Mouse (Mus musculus) kidney, adult 2 months (tissue): ENCODE results near the gene Bloc1s4. TPM values are rescaled to one million over a fixed set of nuclear protein-coding genes. Genes with fewer than 3 reads are reported as not detected.
A peak's percentile ranks its signal among the peaks of the same experiment; 100 is the strongest.

Experiments used
- DNase-seq: peaks from one replicate; pipeline ENCODE4 v3.0.0; 2021
- H3K27ac ChIP-seq: fragments of 200-500 bp; 2 replicates; pipeline ENCODE4 v1.5.1; 2012; ENCODE audit warnings: low read depth, low read length, control low read depth, inconsistent platforms; ENCODE audit not compliant: insufficient read depth
- H3K27me3 ChIP-seq: fragments of 200-500 bp; replicated peaks from 2 replicates; pipeline ENCODE4 v1.6.1; 2012; ENCODE audit warnings: mild to moderate bottlenecking, moderate library complexity, low read length, inconsistent platforms; ENCODE audit not compliant: control insufficient read depth, insufficient read depth
- H3K36me3 ChIP-seq: fragments of 200-500 bp; 2 replicates; pipeline ENCODE4 v1.6.1; 2012; ENCODE audit warnings: mild to moderate bottlenecking, moderate library complexity, low read length, inconsistent platforms; ENCODE audit not compliant: control insufficient read depth, insufficient read depth
- H3K4me1 ChIP-seq: fragments of 200-500 bp; 2 replicates; pipeline ENCODE4 v1.6.1; 2011; ENCODE audit warnings: low read length; ENCODE audit not compliant: control insufficient read depth, insufficient read depth
- H3K4me3 ChIP-seq: fragments of 200-500 bp; 2 replicates; pipeline ENCODE4 v1.5.1; 2011; ENCODE audit warnings: mild to moderate bottlenecking, low read depth, low read length, control low read depth; ENCODE audit not compliant: insufficient read depth
- CTCF ChIP-seq: fragments of 200-500 bp; conservative IDR thresholded peaks from 2 replicates; pipeline ENCODE4 v1.5.1; 2011; ENCODE audit warnings: low read depth, mild to moderate bottlenecking, control low read depth, low read length, moderate library complexity, mixed read lengths; ENCODE audit not compliant: insufficient read depth, insufficient read length
- POLR2A ChIP-seq: fragments of 200-500 bp; IDR thresholded peaks from one replicate; pipeline ENCODE4 v1.6.1; 2011; ENCODE audit warnings: low read depth, low read length, control low read depth
- WGBS: fragments of 180-500 bp; shearing (Covaris S2); methylation state at CpG from one replicate; pipeline ENCODE4 v1.1.7; 2018; 5-methylcytosine and 5-hydroxymethylcytosine counted together
- polyA plus RNA-seq: library from polyadenylated mRNA; depleted of rRNA; stranded (reverse); fragments of >200 nt; gene quantifications from 2 replicates; pipeline ENCODE4 v1.2.3, GENCODE M21; 2012

The Bloc1s4 gene
- polyA plus RNA-seq, 1 experiment: 15.8 TPM

DNA sequence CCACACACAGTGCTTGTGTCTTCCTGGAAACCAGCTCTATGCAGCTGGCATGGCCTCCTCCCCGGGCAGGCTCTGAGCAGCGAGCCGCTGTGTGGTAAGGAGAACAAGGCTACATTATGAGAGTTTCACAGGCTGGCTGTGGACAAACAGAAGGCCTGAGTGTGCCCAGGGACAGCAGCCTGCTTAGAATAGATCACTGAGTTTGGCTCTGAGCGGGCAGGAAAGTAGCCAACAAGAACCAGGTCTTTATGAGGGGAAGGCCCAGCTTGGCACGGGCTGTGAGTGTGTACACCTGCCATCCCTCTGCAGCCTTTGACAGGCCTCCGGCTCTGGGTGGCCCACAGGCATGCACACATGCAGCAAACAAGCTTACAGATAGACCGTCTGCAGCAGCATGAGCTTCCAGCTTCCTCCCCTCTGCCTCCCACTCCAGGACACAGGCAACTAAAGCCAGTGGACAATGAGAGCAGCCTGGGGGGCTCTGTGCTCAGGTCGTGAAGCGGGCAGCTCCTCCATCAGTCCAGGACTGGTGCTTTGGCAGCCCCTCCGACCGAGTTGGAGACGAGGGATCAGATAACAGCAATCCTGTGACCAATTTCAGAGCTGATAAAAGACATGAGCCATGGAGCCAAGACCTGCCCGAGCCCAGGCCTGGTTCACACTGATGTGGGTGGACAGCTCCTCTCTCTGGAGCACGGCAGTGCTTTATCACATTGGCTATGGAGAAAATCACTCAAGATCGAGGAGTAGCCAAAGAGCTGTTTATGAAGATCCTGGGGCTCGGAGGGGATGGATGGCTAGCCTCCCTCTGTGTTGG, 9.4 kb downstream of the Bloc1s4 start:
- TF ChIP-seq POLR2A (no peak), CTCF (no peak; the same call in 1 of the 2 replicates)
- Histone ChIP-seq H3K27me3 (no peaks in the 10 kb centered on the region), H3K36me3 (no peaks in the 10 kb centered on the region), H3K4me1 (peaks cover 4% of the 10 kb centered on the region; the same call in 1 of the 2 replicates), H3K4me3 (no peak overlapping the region), H3K27ac (no peak overlapping the region)
- peak; percentile 25 for DNase-seq
- WGBS: 68% methylated on average over 16 of the region's 16 CpGs

DNA sequence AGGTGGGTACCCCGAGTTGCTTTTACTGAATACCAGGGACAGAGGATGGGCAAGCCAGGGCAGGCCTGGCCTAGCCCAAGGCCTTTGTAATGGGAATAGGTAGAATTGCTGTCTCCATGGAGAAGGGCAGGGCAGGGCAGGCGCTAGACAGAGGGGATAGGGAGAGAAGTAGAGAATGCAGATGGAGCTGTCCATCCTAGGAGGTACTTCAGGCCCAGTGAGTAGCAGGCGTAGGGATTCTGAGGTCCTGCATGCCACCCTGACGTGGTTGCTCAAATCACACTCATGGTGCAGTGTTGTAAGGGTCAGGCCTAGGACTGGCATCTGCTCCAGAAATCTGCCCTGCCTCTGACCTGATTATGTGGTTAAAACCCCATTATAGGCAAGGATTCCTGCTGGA, 10.7 kb downstream of the Bloc1s4 start:
- Histone ChIP-seq H3K27me3 (no peaks in the 10 kb centered on the region), H3K36me3 (no peaks in the 10 kb centered on the region), H3K4me1 (peaks cover 4% of the 10 kb centered on the region; the same call in 1 of the 2 replicates), H3K27ac (no peak overlapping the region), H3K4me3 (no peak overlapping the region)
- DNase-seq: no peak
- no peak for TF ChIP-seq POLR2A
- TF ChIP-seq CTCF: no peak
- WGBS: 79% methylated on average over 4 of the region's 4 CpGs

DNA sequence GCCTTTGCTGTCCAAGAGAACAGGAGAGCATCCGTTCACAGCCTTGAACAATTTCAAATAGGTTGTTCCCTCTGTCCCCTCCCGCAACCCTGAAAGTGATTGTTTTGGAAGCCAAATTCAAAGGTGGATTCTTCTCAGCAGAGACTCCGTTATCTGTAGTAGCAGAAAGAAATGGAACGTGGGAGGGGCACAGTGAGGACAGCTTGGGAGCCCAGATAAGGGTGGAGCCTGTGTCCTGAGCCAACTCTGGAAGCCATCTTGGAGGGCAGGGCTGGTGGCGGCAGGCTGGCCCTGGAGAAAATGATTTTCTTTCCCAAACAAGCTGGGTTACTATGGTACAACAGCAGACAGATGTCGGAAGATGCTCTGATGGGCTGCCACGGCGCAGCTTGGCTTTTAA, 12.4 kb downstream of the Bloc1s4 start:
- DNase-seq: no peak
- WGBS: 80% methylated on average over 8 of the region's 8 CpGs
- no peaks in the 10 kb centered on the region for H3K27me3 ChIP-seq
- H3K27ac ChIP-seq: no peak overlapping the region
- H3K36me3 ChIP-seq: no peaks in the 10 kb centered on the region
- no peaks in the 10 kb centered on the region for H3K4me1 ChIP-seq
- H3K4me3 ChIP-seq: no peak overlapping the region
- TF ChIP-seq CTCF (no peak), POLR2A (no peak)

DNA sequence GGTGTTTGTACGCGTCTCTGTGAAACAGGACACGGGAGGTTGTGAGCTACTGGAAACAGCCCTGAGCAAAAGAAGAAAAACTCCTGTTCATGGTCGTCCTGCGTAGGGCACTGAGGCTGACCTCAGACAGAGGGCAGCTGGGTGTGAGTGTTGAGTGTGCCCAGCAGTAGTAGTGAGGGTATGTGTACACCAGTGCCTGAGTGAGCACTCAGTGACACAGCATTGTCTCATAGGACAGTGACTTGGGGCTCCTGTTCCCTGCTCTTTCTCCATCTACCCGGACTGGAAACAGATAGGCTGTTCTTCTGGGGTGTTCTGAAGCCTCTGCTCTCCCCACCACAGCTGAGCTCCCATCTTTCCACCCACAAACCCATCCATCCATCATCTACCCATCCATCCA, 13.3 kb downstream of the Bloc1s4 start:
- Histone ChIP-seq H3K27me3 (no peaks in the 10 kb centered on the region), H3K36me3 (no peaks in the 10 kb centered on the region), H3K4me1 (no peaks in the 10 kb centered on the region), H3K27ac (no peak overlapping the region), H3K4me3 (no peak overlapping the region)
- WGBS: 58% methylated on average over 6 of the region's 6 CpGs
- DNase-seq: no peak
- TF ChIP-seq CTCF (no peak), POLR2A (no peak)

DNA sequence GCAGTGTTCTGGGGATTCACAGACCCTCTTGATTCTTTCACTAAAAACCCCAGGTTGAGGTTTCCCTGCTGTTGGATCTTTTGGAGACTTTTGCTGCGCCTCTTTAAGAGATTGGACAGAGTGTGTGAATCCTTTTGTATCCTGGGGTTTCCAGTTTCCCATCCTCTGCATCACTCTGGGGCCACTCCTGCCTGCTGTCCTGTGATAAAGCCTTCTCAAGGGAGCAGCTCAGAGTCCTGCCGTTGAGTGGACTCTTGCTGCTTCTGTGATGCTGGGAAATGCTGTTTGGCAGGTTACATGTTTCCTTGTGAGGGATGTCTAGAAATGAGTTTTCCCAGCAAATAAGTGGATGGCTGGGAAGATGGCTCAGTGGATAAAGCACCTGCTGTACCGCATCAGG, 15.0 kb downstream of the Bloc1s4 start:
- H3K4me3 ChIP-seq: no peak overlapping the region
- no peaks in the 10 kb centered on the region for H3K36me3 ChIP-seq

DNA sequence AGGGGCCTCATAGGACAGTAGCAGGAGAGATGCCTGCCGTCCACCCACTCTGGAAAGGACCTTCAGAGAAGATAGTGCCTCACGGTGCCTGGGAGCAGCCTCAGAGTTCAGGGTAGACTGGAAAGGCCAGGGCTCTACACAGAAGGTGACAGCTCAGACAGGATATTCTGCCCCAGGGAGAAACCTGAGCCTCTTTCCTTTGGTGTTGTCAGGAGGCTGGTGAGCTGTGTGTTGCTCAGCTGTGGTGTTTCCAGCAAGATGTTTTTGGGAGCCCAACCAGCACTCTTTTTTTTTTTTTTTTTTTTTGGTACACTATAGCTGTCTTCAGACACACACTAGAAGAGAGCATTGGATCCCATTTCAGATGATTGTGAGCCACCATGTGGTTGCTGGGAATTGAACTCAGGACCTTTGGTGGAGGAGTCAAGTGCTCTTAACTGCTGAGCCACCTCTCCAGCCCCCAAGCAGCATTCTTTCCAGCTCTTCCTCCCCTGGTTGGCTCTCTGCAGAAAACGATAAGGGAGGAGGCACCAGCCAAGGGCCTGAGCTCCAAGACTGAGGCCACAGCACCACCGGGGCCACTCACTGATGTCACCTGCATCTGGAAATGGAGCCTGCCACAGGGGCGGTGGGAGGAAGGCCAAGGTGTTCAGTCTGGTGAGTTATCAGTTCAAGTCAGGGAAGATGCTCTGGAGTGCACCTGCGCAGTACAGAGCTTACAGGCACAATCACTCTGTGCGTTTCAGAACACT, 16.4 kb downstream of the Bloc1s4 start:
- no peak for TF ChIP-seq CTCF
- TF ChIP-seq POLR2A: no peak
- no peak overlapping the region for H3K27ac ChIP-seq
- WGBS: 77% methylated on average over 7 of the region's 7 CpGs
- no peaks in the 10 kb centered on the region for H3K36me3 ChIP-seq
- no peak for DNase-seq
- no peak overlapping the region for H3K4me3 ChIP-seq
- H3K27me3 ChIP-seq: no peaks in the 10 kb centered on the region
- H3K4me1 ChIP-seq: peaks cover 7% of the 10 kb centered on the region

More for the DNA sequence above, 15.0 kb downstream of the Bloc1s4 start:
- H3K27ac ChIP-seq: no peak overlapping the region
- no peak for DNase-seq
- TF ChIP-seq POLR2A: no peak
- TF ChIP-seq CTCF: no peak
- H3K27me3 ChIP-seq: no peaks in the 10 kb centered on the region
- peaks cover 3% of the 10 kb centered on the region; the same call in 1 of the 2 replicates for H3K4me1 ChIP-seq
- 72% methylated on average over 3 of the region's 3 CpGs for WGBS

DNA sequence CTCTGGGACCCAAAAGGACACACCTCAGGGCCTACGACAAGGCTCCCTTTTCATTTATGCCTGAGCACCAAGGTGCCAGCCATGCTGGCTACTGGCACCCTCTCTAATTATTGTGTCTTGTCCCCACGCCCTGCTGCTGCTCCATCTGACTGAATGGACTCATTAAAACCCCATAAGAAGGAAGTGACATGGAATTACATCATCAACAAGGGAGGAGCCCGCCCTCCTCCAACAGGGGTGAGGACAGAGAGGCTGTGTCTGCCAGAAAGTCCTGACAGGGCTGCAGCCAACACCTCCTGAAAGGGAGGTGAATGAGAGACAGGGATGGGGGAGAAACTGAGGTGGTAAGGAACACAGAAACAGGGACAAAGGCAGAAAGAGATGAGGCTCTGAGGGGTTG, 17.8 kb downstream of the Bloc1s4 start:
- Histone ChIP-seq H3K4me3 (no peak overlapping the region), H3K27me3 (no peaks in the 10 kb centered on the region), H3K36me3 (no peaks in the 10 kb centered on the region), H3K4me1 (peaks cover 16% of the 10 kb centered on the region), H3K27ac (no peak overlapping the region)
- WGBS: 79% methylated on average over 3 of the region's 3 CpGs
- no peak for DNase-seq
- TF ChIP-seq POLR2A (no peak), CTCF (no peak)
